Comparison of ENCODE assay signal across 18 mouse cellular contexts in the genomic region with DNA sequence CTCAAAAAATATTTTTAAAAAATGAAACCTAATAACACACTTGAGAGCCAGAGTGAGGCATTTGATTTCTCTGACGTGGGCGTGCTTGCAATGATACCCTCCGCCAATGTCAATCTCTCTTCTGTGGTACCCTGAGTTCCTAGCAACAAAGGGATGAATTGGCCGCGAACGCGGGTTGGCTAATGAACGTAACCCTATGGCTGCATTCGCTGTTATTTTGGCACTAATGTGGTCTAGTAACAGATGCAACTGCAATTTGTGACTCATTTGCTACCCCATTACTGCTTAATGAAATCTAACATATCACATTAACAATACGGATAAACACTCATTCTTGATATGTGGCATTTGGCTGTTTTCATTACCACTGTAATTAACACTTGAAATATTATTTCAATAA.
DNase-seq lines count a peak whose midpoint lies in the region; ATAC-seq and TF ChIP-seq lines count a peak whose summit lies in the region.
"Had no signal": no experiment of that assay in that cellular context is flagged by ENCODE, and none has a peak within 500 bp of the region (broad histone marks: within the 10 kb centered on the region; RNA-seq: fewer than 3 reads in every experiment).

No protein-coding gene starts in this region.

- no peaks in the 10 kb centered on the region for H3K27me3 ChIP-seq in hindbrain, embryonic 12.5 days
- H3K27me3 ChIP-seq in hindbrain, embryonic 10.5 days (ENCODE audit: insufficient read depth, poor library complexity, severe bottlenecking), result no peaks in the 10 kb centered on the region
- no peaks in the 10 kb centered on the region for H3K27me3 ChIP-seq in hindbrain, embryonic 15.5 days
- H3K27me3 ChIP-seq: embryonic facial prominence, embryonic 15.5 days; liver, embryonic 12.5 days; lung, embryonic 15.5 days had no signal

- 0 out of 2 replicates have a peak, but pooled peaks have one; percentile 46 for ATAC-seq in hindbrain, embryonic 12.5 days (ENCODE audit: low FRiP score)
- ATAC-seq in hindbrain, embryonic 15.5 days (ENCODE audit: low FRiP score, low read depth), result no peak
- ATAC-seq: liver, embryonic 12.5 days had no signal

- H3K9me3 ChIP-seq in hindbrain, embryonic 12.5 days (replicated peaks), result no peaks in the 10 kb centered on the region
- no peaks in the 10 kb centered on the region for H3K9me3 ChIP-seq in hindbrain, embryonic 10.5 days
- H3K9me3 ChIP-seq in hindbrain, embryonic 15.5 days, result no peaks in the 10 kb centered on the region
- H3K9me3 ChIP-seq: embryonic facial prominence, embryonic 15.5 days; heart, embryonic 10.5 days; limb, embryonic 10.5 days; lung, embryonic 15.5 days had no signal

- no peak overlapping the region for H3K9ac ChIP-seq in hindbrain, embryonic 12.5 days
- no peak overlapping the region for H3K9ac ChIP-seq in hindbrain, embryonic 15.5 days
- H3K9ac ChIP-seq: embryonic facial prominence, embryonic 15.5 days; liver, embryonic 12.5 days; lung, embryonic 15.5 days had no signal

- H3K4me1 ChIP-seq in hindbrain, embryonic 12.5 days, result peaks cover 56% of the 10 kb centered on the region
- peaks cover 32% of the 10 kb centered on the region for H3K4me1 ChIP-seq in hindbrain, embryonic 10.5 days (replicated peaks)
- H3K4me1 ChIP-seq in hindbrain, embryonic 15.5 days (replicated peaks), result peaks cover 70% of the 10 kb centered on the region
- H3K4me1 ChIP-seq: embryonic facial prominence, embryonic 15.5 days; heart, embryonic 10.5 days; liver, embryonic 12.5 days had no signal

- no peak overlapping the region for H3K4me3 ChIP-seq in hindbrain, embryonic 12.5 days
- H3K4me3 ChIP-seq in hindbrain, embryonic 10.5 days, result no peak overlapping the region
- H3K4me3 ChIP-seq in hindbrain, embryonic 15.5 days, result no peak overlapping the region
- H3K4me3 ChIP-seq: embryonic facial prominence, embryonic 15.5 days; heart, embryonic 10.5 days; limb, embryonic 10.5 days; liver, embryonic 12.5 days; lung, embryonic 15.5 days had no signal

- peak overlapping the region; percentile 44; the same call in 1 of the 2 replicates for H3K27ac ChIP-seq in hindbrain, embryonic 12.5 days
- H3K27ac ChIP-seq in hindbrain, embryonic 10.5 days, result no peak overlapping the region
- peak overlapping the region; percentile 50 for H3K27ac ChIP-seq in hindbrain, embryonic 15.5 days (replicated peaks)
- H3K27ac ChIP-seq: embryonic facial prominence, embryonic 15.5 days; heart, embryonic 10.5 days; limb, embryonic 10.5 days; liver, embryonic 12.5 days; lung, embryonic 15.5 days had no signal

- WGBS in hindbrain, embryonic 12.5 days, result 65% methylated on average over 10 of the region's 10 CpGs
- WGBS in hindbrain, embryonic 10.5 days, result 88% methylated on average over 10 of the region's 10 CpGs
- WGBS in hindbrain, embryonic 15.5 days, result 50% methylated on average over 10 of the region's 10 CpGs

- no peak overlapping the region for H3K4me2 ChIP-seq in hindbrain, embryonic 12.5 days (replicated peaks)
- no peak overlapping the region for H3K4me2 ChIP-seq in hindbrain, embryonic 15.5 days
- H3K4me2 ChIP-seq: embryonic facial prominence, embryonic 15.5 days; liver, embryonic 12.5 days; lung, embryonic 15.5 days had no signal

- TF ChIP-seq CTCF in brain, embryonic 14.5 days (IDR thresholded peaks at IDR 0.05; ENCODE audit: borderline replicate concordance, extremely low read depth, insufficient read depth, insufficient read length), result no peak

- H3K36me3 ChIP-seq in hindbrain, embryonic 12.5 days, result peaks cover 7% of the 10 kb centered on the region; the same call in 1 of the 2 replicates
- H3K36me3 ChIP-seq in hindbrain, embryonic 10.5 days, result peaks cover 16% of the 10 kb centered on the region
- peaks cover 3% of the 10 kb centered on the region; the same call in 1 of the 2 replicates for H3K36me3 ChIP-seq in hindbrain, embryonic 15.5 days
- H3K36me3 ChIP-seq: embryonic facial prominence, embryonic 15.5 days; heart, embryonic 10.5 days; liver, embryonic 12.5 days; lung, embryonic 15.5 days had no signal

- DNase-seq in hindbrain, embryonic 10.5 days (ENCODE audit: low spot score), result no peak
- peak; percentile 91 for DNase-seq in brain, embryonic 14.5 days (ENCODE audit: low read depth)
- DNase-seq in layer of hippocampus, postnatal 36 days, result peak; percentile 35 to 47
- DNase-seq in frontal cortex, postnatal 10 days (ENCODE audit: low spot score in 2 of 2), result no peak
- DNase-seq in adrenal gland, postnatal 10 days, result no peak
- DNase-seq: adrenal gland, adult 2 months; cerebellum, adult 2 months; gastrocnemius, postnatal 25 days; heart, postnatal 36 days; kidney, adult 11 months; kidney, postnatal 36 days had no signal

- TF ChIP-seq POLR2A in brain, embryonic 14.5 days (IDR thresholded peaks at IDR 0.05; ENCODE audit: borderline replicate concordance, extremely low read depth, insufficient read depth, insufficient read length, poor library complexity, severe bottlenecking), result no peak

Comparison
In these comparisons a context has a peak if more than half of its experiments do, and no peak if none do; other contexts are left out.
1. DNase-seq: peak in brain, embryonic 14.5 days (single experiment) and layer of hippocampus, postnatal 36 days (2 of 2); none in hindbrain, embryonic 10.5 days (single experiment), frontal cortex, postnatal 10 days (0 of 2) and adrenal gland, postnatal 10 days (single experiment).